Mouse (Mus musculus) spleen, postnatal 14 days (tissue): ENCODE data around the gene Naga.

Experiments used
- DNase-seq, 2 experiments: peaks; one replicate each; pipeline ENCODE4 v3.0.0; 2021 to 2022; ENCODE audit warnings: low spot score in 2 of 2

Gene Naga

DNA sequence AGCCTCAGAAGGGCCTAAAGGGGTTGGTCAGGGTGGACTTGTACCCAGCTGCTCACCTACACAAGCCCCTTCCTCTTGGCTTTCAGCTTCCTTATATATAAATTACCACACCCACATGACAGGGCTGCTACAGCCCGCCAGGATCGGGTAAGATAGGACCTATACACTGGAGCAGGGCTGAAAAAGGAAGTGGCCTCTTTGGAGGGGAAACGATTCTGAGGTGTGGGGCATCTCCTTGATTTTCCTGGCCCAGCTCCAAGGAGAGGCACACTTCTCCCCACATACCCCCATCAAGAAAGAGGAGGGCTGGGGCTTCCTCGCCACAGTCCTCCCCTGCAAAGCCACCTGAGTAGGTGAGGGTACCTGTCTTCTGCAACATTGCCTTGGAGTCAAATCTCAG is 850 bp downstream of the Naga start:
- no peak for DNase-seq

GRCm38 (mm10) chr15:82336629-82337028 is 2.1 kb downstream of the Naga start:
- no peak for DNase-seq

DNA sequence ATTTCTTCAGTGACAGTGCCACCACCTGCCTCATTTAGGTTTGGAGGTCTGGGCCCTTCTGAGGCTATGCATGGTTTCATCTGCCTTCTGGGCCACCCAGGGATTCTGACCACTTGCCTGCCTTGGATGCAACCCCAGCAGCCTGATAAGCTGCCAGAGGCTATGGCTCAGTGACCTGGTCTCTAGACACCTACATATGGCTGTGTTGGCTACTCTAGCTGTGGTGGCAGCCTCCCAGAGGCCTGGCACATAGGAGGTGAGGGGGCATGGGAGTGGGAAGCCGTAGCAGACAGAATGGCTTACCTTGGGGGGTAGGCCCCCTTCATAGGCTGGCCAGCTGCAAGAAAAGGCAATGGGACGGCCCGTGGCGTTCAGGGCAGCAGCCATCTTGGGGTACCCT is 3.5 kb downstream of the Naga start:
- no peak for DNase-seq

DNA sequence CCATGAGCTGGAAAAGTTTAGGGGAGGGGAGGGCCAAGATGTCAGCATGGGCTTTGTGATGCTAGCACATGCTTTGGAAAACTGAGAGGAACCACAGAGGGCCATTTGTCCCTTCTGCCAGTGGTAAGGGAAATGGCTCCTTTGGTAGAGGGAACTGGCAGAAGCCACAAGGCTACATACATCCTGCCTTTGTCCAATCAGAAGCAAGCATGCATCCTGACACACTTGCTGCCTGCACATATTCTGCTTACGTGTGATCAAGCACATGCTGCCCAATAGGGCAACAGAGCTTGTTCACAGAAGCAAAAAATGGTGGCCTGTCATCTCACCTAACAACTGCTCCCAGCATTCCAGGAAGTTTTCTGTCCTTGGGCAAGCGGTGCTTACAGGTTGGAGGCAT is 13.3 kb downstream of the Naga start:
- DNase-seq = no peak

- no peak for DNase-seq
Measured at GRCm38 (mm10) chr15:82322195-82322594, 16.5 kb downstream of the Naga start.

GRCm38 (mm10) chr15:82319613-82320012 is 19.1 kb downstream of the Naga start:
- DNase-seq = no peak

DNA sequence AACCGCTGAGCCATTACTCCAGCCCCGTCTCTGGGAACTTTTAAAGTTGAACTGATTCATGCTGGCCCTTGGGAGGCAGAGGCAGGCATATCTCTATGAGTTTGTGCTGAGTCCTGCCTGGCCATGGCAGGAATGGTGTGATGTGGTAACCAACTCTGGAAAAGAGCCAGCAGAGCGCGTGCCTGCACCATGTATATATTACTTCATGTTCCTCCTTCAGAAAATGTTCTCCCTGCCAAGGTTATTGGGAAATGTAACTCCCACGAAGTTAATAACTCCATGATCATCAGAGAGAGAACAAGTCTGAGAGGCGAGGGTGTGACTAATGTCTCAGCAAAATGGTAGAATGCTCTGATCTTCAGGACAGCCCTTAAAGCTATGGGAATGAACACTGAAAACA is 20.9 kb downstream of the Naga start:
- no peak for DNase-seq

DNA sequence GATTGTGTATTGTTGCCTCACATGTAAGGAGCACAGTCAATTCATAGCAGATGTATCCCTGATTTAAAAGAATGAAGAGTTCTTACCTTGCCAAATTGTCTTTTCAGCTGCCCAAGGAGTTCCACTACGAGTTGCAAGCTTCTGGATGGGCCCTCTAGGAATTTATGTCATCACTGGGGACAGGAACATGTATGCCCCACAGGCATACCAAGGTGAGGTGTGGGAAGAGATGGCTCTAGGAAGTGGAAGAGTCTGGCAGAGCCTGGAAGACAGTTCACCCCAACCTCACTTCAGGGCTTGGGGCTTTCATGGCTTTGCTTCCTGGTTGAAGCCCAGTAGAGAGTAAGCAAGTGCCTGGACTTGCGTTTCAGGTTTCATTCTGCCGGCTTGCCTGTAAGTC is 30.3 kb downstream of the Naga start:
- no peak for DNase-seq

GRCm38 (mm10) chr15:82307107-82307506 is 31.6 kb downstream of the Naga start:
- DNase-seq = no peak

DNA sequence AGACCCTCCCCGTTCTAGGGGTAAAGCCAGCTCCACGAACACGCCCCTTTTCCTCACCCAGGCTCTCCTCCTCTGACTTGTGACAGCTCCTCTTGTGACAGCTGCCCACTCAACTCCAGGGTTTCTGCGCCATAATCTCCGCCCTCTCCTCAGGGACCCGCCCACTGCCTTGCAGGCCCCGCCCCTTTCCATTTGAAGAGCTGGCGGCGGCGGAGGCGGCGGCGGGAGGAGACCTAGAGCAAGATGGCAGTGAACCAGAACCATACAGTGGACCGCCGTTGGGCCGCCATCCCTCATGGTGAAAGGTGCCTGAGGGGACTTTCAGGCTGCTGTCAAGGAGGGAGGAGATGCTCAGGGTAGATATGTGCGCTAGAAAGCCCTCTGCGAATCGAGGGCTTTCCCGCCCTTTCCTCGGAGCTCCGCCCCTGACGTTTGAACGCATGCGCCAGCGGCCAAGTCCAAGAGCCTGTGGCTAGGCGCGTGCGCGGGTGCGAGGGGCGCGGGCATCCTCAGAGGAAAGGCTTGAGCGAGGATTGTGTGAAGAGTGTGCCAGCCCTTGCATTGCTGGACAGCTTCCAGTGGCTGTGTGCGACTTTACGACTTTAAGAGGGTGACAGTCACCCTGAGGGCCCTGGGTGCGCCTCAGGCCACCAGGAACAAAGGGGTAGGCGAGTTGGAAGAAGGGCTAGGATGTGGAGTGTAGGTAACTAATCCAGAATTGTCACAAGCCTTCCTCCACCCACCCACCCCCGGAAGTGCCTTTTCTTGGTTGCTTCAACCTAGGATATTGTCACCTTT is 39.8 kb downstream of the Naga start, which contains the start of gene Wbp2nl:
Wbp2nl (plus strand) TSS at position 191 of the 798 bp plus-strand sequence.
- DNase-seq = no peak

- no peak for DNase-seq
Measured at GRCm38 (mm10) chr15:82294059-82294458, 44.7 kb downstream of the Naga start.

- no peak for DNase-seq
Measured at GRCm38 (mm10) chr15:82293271-82293711, 45.4 kb downstream of the Naga start.

GRCm38 (mm10) chr15:82292851-82293250 is 45.9 kb downstream of the Naga start:
- no peak for DNase-seq

DNA sequence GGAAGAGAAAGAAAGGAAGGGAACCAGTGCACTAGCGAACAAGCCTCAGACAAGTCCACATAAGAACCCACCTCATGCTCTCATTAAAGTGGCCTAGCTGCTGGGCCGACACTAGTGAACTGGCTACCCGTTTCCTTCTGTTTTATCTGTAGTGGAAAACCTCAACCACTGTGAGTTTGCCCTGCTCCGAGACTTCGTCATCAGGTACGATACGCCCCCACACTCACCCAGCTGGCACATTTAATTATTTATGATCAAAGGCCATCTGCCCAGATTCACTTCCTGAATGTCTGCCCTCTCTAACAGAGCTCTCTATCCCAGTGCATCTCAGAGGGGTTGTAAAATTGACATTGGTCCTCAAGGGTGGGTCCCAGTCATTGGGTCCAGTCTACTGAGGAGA is 48.5 kb downstream of the Naga start:
- DNase-seq = no peak

GRCm38 (mm10) chr15:82286157-82286556 is 52.6 kb downstream of the Naga start:
- no peak for DNase-seq

DNA sequence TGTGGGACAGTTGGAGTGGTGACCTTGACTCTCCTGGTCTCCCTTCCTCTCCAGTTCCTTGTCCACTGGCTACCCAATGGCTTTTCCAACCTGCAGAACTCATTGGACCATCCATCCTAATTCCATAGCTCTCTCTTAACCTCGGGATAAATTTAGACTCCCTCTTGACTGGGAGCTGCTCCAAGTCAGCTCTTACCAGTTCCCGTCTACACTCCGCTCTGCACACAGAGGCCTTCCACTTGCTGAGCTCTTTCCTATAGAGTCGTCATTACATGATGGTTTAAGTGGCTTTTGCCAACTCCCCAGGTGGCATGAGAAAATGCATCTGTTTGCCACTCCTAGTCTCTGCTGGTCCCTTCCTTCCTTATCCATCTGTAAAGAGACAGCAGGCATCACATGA is 58.1 kb downstream of the Naga start:
- DNase-seq = no peak
